Mouse (Mus musculus) MEL (cell line): ENCODE measurements around the gene Gm14443. TPM values are rescaled to one million over a fixed set of nuclear protein-coding genes. Genes with fewer than 3 reads are reported as not detected.
"Not testable (repeated sequence)": the region's sequence is repeated elsewhere in the genome, so short reads cannot be mapped to it uniquely, and the experiment has no call there.

ENCODE experiments used
- DNase-seq: peaks from one replicate; pipeline ENCODE4 v3.0.0; 2011; ENCODE audit warnings: low read depth, low spot score
- H3K27ac ChIP-seq: 2 replicates; pipeline ENCODE4 v1.5.1; 2012; ENCODE audit warnings: low read depth, mild to moderate bottlenecking, control low read depth, low read length, moderate library complexity; ENCODE audit not compliant: control insufficient read depth
- H3K27me3 ChIP-seq, 2 experiments: fragments of 150-350 bp in 1 of 2; sonication (generic) in 1 of 2; 2 replicates each; pipeline ENCODE4 v1.6.1; 2012; ENCODE audit warnings: low read length in 2 of 2, mild to moderate bottlenecking in 2 of 2, improper control_type of control experiment in 1 of 2, moderate library complexity in 1 of 2; ENCODE audit not compliant: insufficient read depth in 2 of 2, control insufficient read depth in 1 of 2
- H3K36me3 ChIP-seq, 2 experiments: 2 replicates each; pipeline ENCODE4 v1.6.1; 2012 to 2014; ENCODE audit warnings: low read length in 2 of 2, improper control_type of control experiment in 1 of 2, inconsistent platforms in 1 of 2, mild to moderate bottlenecking in 1 of 2; ENCODE audit not compliant: insufficient read depth in 2 of 2, control insufficient read depth in 1 of 2
- H3K4me1 ChIP-seq, 2 experiments: fragments of 150-350 bp in 1 of 2; sonication (generic) in 1 of 2; 2 replicates each; pipeline ENCODE4 v1.6.1; 2012; ENCODE audit warnings: low read length in 2 of 2, improper control_type of control experiment in 1 of 2, mild to moderate bottlenecking in 1 of 2; ENCODE audit not compliant: insufficient read depth in 2 of 2, control insufficient read depth in 1 of 2
- H3K4me3 ChIP-seq, 2 experiments: fragments of 150-350 bp in 1 of 2; sonication (generic) in 1 of 2; 2 replicates each; pipeline ENCODE4 v1.5.1; 2012; ENCODE audit warnings: low read depth in 2 of 2, low read length in 2 of 2, mild to moderate bottlenecking in 2 of 2, moderate library complexity in 2 of 2, control low read depth in 1 of 2, improper control_type of control experiment in 1 of 2; ENCODE audit not compliant: control insufficient read depth in 1 of 2, insufficient read depth in 1 of 2
- H3K79me2 ChIP-seq: 2 replicates; pipeline ENCODE4 v1.6.1; 2012; ENCODE audit warnings: mild to moderate bottlenecking, low read length, moderate library complexity; ENCODE audit not compliant: control insufficient read depth, poor library complexity, insufficient read depth
- H3K9ac ChIP-seq: 2 replicates; pipeline ENCODE4 v1.6.1; 2012; ENCODE audit warnings: low read depth, mild to moderate bottlenecking, control low read depth, low read length, moderate library complexity; ENCODE audit not compliant: control insufficient read depth, poor library complexity, severe bottlenecking
- H3K9me3 ChIP-seq: fragments of 150-350 bp; sonication (generic); replicated peaks from 2 replicates; pipeline ENCODE4 v1.6.1; 2012; ENCODE audit warnings: mild to moderate bottlenecking, low read length, improper control_type of control experiment, moderate library complexity; ENCODE audit not compliant: insufficient read depth
- CTCF ChIP-seq, 3 experiments: IDR thresholded peaks in 2 of 3; conservative IDR thresholded peaks in 1 of 3; 2 replicates each; pipeline ENCODE4 v1.5.1; 2011 to 2012; ENCODE audit warnings: low read length in 3 of 3, low read depth in 2 of 3, mild to moderate bottlenecking in 2 of 3, improper control_type of control experiment in 1 of 3, inconsistent platforms in 1 of 3, mixed read lengths in 1 of 3, moderate library complexity in 1 of 3; ENCODE audit not compliant: control insufficient read depth in 1 of 3, insufficient read depth in 1 of 3, poor library complexity in 1 of 3, severe bottlenecking in 1 of 3
- EP300 ChIP-seq, 2 experiments: IDR thresholded peaks; 2 replicates each; pipeline ENCODE4 v1.6.1; 2011; ENCODE audit warnings: improper control_type of control experiment in 2 of 2, low read length in 2 of 2, low read depth in 1 of 2, mild to moderate bottlenecking in 1 of 2
- HCFC1 ChIP-seq: IDR thresholded peaks from 2 replicates; pipeline ENCODE4 v1.6.1; 2012; ENCODE audit warnings: low read depth, mild to moderate bottlenecking, inconsistent platforms, low read length, improper control_type of control experiment, moderate library complexity
- KAT2A ChIP-seq: conservative IDR thresholded peaks from 2 replicates; pipeline ENCODE4 v1.6.1; 2012; ENCODE audit warnings: low read depth, low read length, improper control_type of control experiment, inconsistent platforms
- MXI1 ChIP-seq: IDR thresholded peaks from 2 replicates; pipeline ENCODE4 v1.6.1; 2011; ENCODE audit warnings: mild to moderate bottlenecking, low read depth, low read length, improper control_type of control experiment
- MYB ChIP-seq: IDR thresholded peaks from 2 replicates; pipeline ENCODE4 v1.6.1; 2011; ENCODE audit warnings: mild to moderate bottlenecking, low read depth, low read length, improper control_type of control experiment
- NRF1 ChIP-seq: IDR thresholded peaks from 2 replicates; pipeline ENCODE4 v1.6.1; 2014; ENCODE audit warnings: low read depth, mild to moderate bottlenecking, inconsistent platforms, low read length, improper control_type of control experiment, moderate library complexity; ENCODE audit not compliant: poor library complexity, insufficient read depth, severe bottlenecking
- POLR2A ChIP-seq, 2 experiments: IDR thresholded peaks; 2 replicates each; pipeline ENCODE4 v1.6.1; 2011 to 2012; ENCODE audit warnings: low read length in 2 of 2, mild to moderate bottlenecking in 2 of 2, control low read depth in 1 of 2, improper control_type of control experiment in 1 of 2, low read depth in 1 of 2, moderate library complexity in 1 of 2; ENCODE audit not compliant: control insufficient read depth in 1 of 2, insufficient read depth in 1 of 2, poor library complexity in 1 of 2
- POLR2AphosphoS2 ChIP-seq: IDR thresholded peaks from 2 replicates; pipeline ENCODE4 v1.6.1; 2011; ENCODE audit warnings: low read length, improper control_type of control experiment
- SIN3A ChIP-seq: IDR thresholded peaks from 2 replicates; pipeline ENCODE4 v1.6.1; 2012; ENCODE audit warnings: low read length, improper control_type of control experiment, inconsistent platforms
- SMC3 ChIP-seq: IDR thresholded peaks from 2 replicates; pipeline ENCODE4 v1.6.1; 2011; ENCODE audit warnings: low read depth, low read length, improper control_type of control experiment
- TBP ChIP-seq: IDR thresholded peaks from 2 replicates; pipeline ENCODE4 v1.8.0; 2011; ENCODE audit warnings: low read depth, low read length, improper control_type of control experiment
- TCF12 ChIP-seq: IDR thresholded peaks from 2 replicates; pipeline ENCODE4 v1.6.1; 2014; ENCODE audit warnings: low read depth, mild to moderate bottlenecking, inconsistent platforms, low read length, improper control_type of control experiment, moderate library complexity
- polyA plus RNA-seq, 2 experiments: library from polyadenylated mRNA; stranded (reverse) in 1 of 2; unstranded in 1 of 2; fragments of >175 nt in 1 of 2; fragments of >200 nt in 1 of 2; gene quantifications; 2 replicates each; pipeline versions ENCODE4 v1.2.1 to v1.2.4; 2012; ENCODE audit warnings: low replicate concordance in 2 of 2, low read depth in 1 of 2; ENCODE audit not compliant: insufficient read length in 2 of 2, insufficient read depth in 1 of 2, missing spikeins in 1 of 2
- total RNA-seq: library from RNA; depleted of rRNA; stranded (reverse); fragments of 300-350 nt; gene quantifications from 2 replicates; pipeline ENCODE4 v1.2.3, GENCODE M21; 2012

Gene Gm14443
- total and polyA plus RNA-seq, 3 experiments: 0.17 to 0.62 TPM; not detected in 1

GRCm38 (mm10) chr2:175174058-175174457 is 1.6 kb downstream of the Gm14443 start:
- H3K4me3 ChIP-seq, H3K79me2 ChIP-seq, H3K4me1 ChIP-seq, DNase-seq, H3K9me3 ChIP-seq, H3K9ac ChIP-seq, H3K27ac ChIP-seq, H3K27me3 ChIP-seq, H3K36me3 ChIP-seq: not testable (repeated sequence)

- H3K4me1 ChIP-seq: not testable (repeated sequence)
These were observed 2.6 kb downstream of the Gm14443 start for GRCm38 (mm10) chr2:175172906-175173595.

GRCm38 (mm10) chr2:175172123-175172522 is 3.5 kb downstream of the Gm14443 start:
- Histone ChIP-seq H3K36me3 (no peaks in the 10 kb centered on the region), H3K4me1 (no peaks in the 10 kb centered on the region), H3K79me2 (no peaks in the 10 kb centered on the region), H3K9me3 (no peaks in the 10 kb centered on the region), H3K9ac (no peak overlapping the region), H3K27me3 (no peaks in the 10 kb centered on the region), H3K27ac (no peak overlapping the region), H3K4me3 (no peak overlapping the region)
- no peak for DNase-seq
- TF ChIP-seq MYB (no peak), EP300 (IDR thresholded peaks at IDR 0.05; ENCODE audit: low read depth in 1 of 2, low read length in 2 of 2) (no peak), TBP (no peak), TCF12 (no peak), NRF1 (no peak), KAT2A (no peak), POLR2AphosphoS2 (no peak), MXI1 (no peak), POLR2A (IDR thresholded peaks at IDR 0.05; ENCODE audit: control insufficient read depth in 1 of 2, insufficient read depth in 1 of 2, low read depth in 1 of 2, low read length in 2 of 2, poor library complexity in 1 of 2) (no peak), HCFC1 (no peak), CTCF (IDR thresholded peaks at IDR 0.05 in 2 of 3, conservative IDR thresholded peaks at IDR 0.05 in 1 of 3; ENCODE audit: control insufficient read depth in 1 of 3, insufficient read depth in 1 of 3, low read depth in 2 of 3, low read length in 3 of 3, poor library complexity in 1 of 3, severe bottlenecking in 1 of 3) (no peak), SMC3 (no peak), SIN3A (no peak)

More at GRCm38 (mm10) chr2:175172906-175173595, 2.6 kb downstream of the Gm14443 start:
- H3K36me3 ChIP-seq, H3K27me3 ChIP-seq, H3K9ac ChIP-seq, H3K4me3 ChIP-seq, H3K9me3 ChIP-seq, H3K27ac ChIP-seq, DNase-seq, H3K79me2 ChIP-seq: not testable (repeated sequence)

GRCm38 (mm10) chr2:175166870-175167269 is 8.8 kb downstream of the Gm14443 start:
- not testable (repeated sequence) for H3K4me1 ChIP-seq, H3K79me2 ChIP-seq, H3K27me3 ChIP-seq, H3K36me3 ChIP-seq, H3K4me3 ChIP-seq, H3K9ac ChIP-seq, H3K27ac ChIP-seq, DNase-seq, H3K9me3 ChIP-seq

- H3K4me1 ChIP-seq, H3K79me2 ChIP-seq, H3K4me3 ChIP-seq, H3K9ac ChIP-seq, H3K27ac ChIP-seq, DNase-seq, H3K9me3 ChIP-seq, H3K36me3 ChIP-seq, H3K27me3 ChIP-seq: not testable (repeated sequence)
These were observed 10.6 kb downstream of the Gm14443 start for GRCm38 (mm10) chr2:175165110-175165509.
